Mouse (Mus musculus): ENCODE measurements at regions not wholly inside any gene's neighbourhood (a gene's known extent, or its start where the extent isn't known, plus 50 kb on each side); places are given as distances from the start of the nearest gene placed in this dataset.

GRCm38 (mm10) chr13:51023271-51023670, 77.4 kb upstream of the Spin1 start:
- TF ChIP-seq CTCF (IDR thresholded peaks at IDR 0.05; ENCODE audit: extremely low read depth, insufficient read depth, low read length) (no peak), POLR2A (IDR thresholded peaks at IDR 0.05; ENCODE audit: extremely low read depth, insufficient read depth, low read length) (no peak)
